Mouse (Mus musculus) lung, embryonic 14.5 days (tissue): ENCODE results near the gene Aldh3a2. TPM values are rescaled to one million over a fixed set of nuclear protein-coding genes. Genes with fewer than 3 reads are reported as not detected.

Source experiments
- ATAC-seq: fragments of 200-750 bp; cut with Nextera tagmentation; 2 replicates; pipeline ENCODE4 v1.8.0; 2017; ENCODE audit warnings: mild to moderate bottlenecking, moderate TSS enrichment, moderate library complexity; ENCODE audit not compliant: insufficient read depth
- DNase-seq: peaks from one replicate; pipeline ENCODE4 v3.0.0-alpha.2; 2015
- H3K27ac ChIP-seq: fragments of 300-500 bp; sonication (generic); 2 replicates; pipeline ENCODE4 v1.5.1; 2014; ENCODE audit warnings: low read depth, mild to moderate bottlenecking, moderate library complexity
- H3K27me3 ChIP-seq: fragments of 300-500 bp; sonication (generic); 2 replicates; pipeline ENCODE4 v1.6.1; 2014; ENCODE audit warnings: low read length, control low read depth; ENCODE audit not compliant: insufficient read depth
- H3K36me3 ChIP-seq: fragments of 300-500 bp; sonication (generic); 2 replicates; pipeline ENCODE4 v1.6.1; 2014; ENCODE audit warnings: control low read depth; ENCODE audit not compliant: insufficient read depth
- H3K4me1 ChIP-seq: fragments of 300-500 bp; sonication (generic); 2 replicates; pipeline ENCODE4 v1.6.1; 2014; ENCODE audit warnings: antibody characterized with exemption, control low read depth; ENCODE audit not compliant: insufficient read depth
- H3K4me2 ChIP-seq: fragments of 300-500 bp; sonication (generic); 2 replicates; pipeline ENCODE4 v1.6.1; 2014; ENCODE audit warnings: mild to moderate bottlenecking
- H3K4me3 ChIP-seq: fragments of 300-500 bp; sonication (generic); 2 replicates; pipeline ENCODE4 v1.5.1; 2014; ENCODE audit warnings: low read depth, low read length
- H3K9ac ChIP-seq: fragments of 300-500 bp; sonication (generic); 2 replicates; pipeline ENCODE4 v1.6.1; 2014
- H3K9me3 ChIP-seq: fragments of 300-500 bp; sonication (generic); 2 replicates; pipeline ENCODE4 v1.6.1; 2016; ENCODE audit warnings: low read depth, low read length, control low read depth
- CTCF ChIP-seq: IDR thresholded peaks from 2 replicates; pipeline ENCODE4 v1.5.1; 2016; ENCODE audit warnings: antibody characterized with exemption, low read depth
- WGBS: fragments of 180-500 bp; shearing (Covaris S2); extraction: QIAGEN DNeasy Blood & Tissue Kit; methylation state at CpG from one replicate; pipeline ENCODE4 v1.1.7; 2014; 5-methylcytosine and 5-hydroxymethylcytosine counted together
- polyA plus RNA-seq: library from polyadenylated mRNA; unstranded; fragments of >200 nt; fragmentation: Nextera tagmentation; extraction: Ambion mirVana; gene quantifications from 2 replicates; pipeline ENCODE4 v1.2.1, GENCODE M21; 2014

Gene Aldh3a2
- polyA plus RNA-seq, 1 experiment from 2014 or later, result 37.6 TPM

- Histone ChIP-seq H3K27ac (no peak overlapping the region), H3K36me3 (no peaks in the 10 kb centered on the region), H3K4me1 (no peaks in the 10 kb centered on the region), H3K9me3 (no peaks in the 10 kb centered on the region), H3K4me3 (no peak overlapping the region), H3K27me3 (no peaks in the 10 kb centered on the region), H3K9ac (no peak overlapping the region), H3K4me2 (no peak overlapping the region)
- DNase-seq (no peak), ATAC-seq (no peak)
- TF ChIP-seq CTCF, result no peak
- WGBS, result 79% methylated on average over 8 of the region's 8 CpGs
Measured at GRCm38 (mm10) chr11:61227816-61228215, 39.4 kb downstream of the Aldh3a2 start.

- no peak overlapping the region for H3K4me2 ChIP-seq
- DNase-seq, result peak; percentile 69
- TF ChIP-seq CTCF, result no peak
- 52% methylated on average over 6 of the region's 6 CpGs for WGBS
- no peaks in the 10 kb centered on the region for H3K36me3 ChIP-seq
- peak; percentile 70 for ATAC-seq
- no peaks in the 10 kb centered on the region for H3K27me3 ChIP-seq
- H3K9me3 ChIP-seq, result no peaks in the 10 kb centered on the region
- H3K4me3 ChIP-seq, result no peak overlapping the region
- no peak overlapping the region for H3K9ac ChIP-seq
- H3K27ac ChIP-seq, result no peak overlapping the region; the same call in 1 of the 2 replicates
- H3K4me1 ChIP-seq, result no peaks in the 10 kb centered on the region
Measured at GRCm38 (mm10) chr11:61225941-61226412, 41.3 kb downstream of the Aldh3a2 start.

- ATAC-seq (no peak), DNase-seq (no peak)
- no peak overlapping the region for H3K4me3 ChIP-seq
- 63% methylated on average over 4 of the region's 4 CpGs for WGBS
- H3K4me1 ChIP-seq, result no peaks in the 10 kb centered on the region
- no peak overlapping the region for H3K9ac ChIP-seq
- no peaks in the 10 kb centered on the region for H3K36me3 ChIP-seq
- H3K4me2 ChIP-seq, result no peak overlapping the region
- no peaks in the 10 kb centered on the region for H3K9me3 ChIP-seq
- TF ChIP-seq CTCF, result no peak
- H3K27ac ChIP-seq, result no peak overlapping the region
- no peaks in the 10 kb centered on the region for H3K27me3 ChIP-seq
Measured at GRCm38 (mm10) chr11:61225511-61225910, 41.8 kb downstream of the Aldh3a2 start.

GRCm38 (mm10) chr11:61224907-61225306, 42.4 kb downstream of the Aldh3a2 start:
- Histone ChIP-seq H3K36me3 (no peaks in the 10 kb centered on the region), H3K4me1 (no peaks in the 10 kb centered on the region), H3K9ac (no peak overlapping the region), H3K27ac (no peak overlapping the region), H3K9me3 (no peaks in the 10 kb centered on the region), H3K4me3 (no peak overlapping the region), H3K4me2 (no peak overlapping the region), H3K27me3 (no peaks in the 10 kb centered on the region)
- TF ChIP-seq CTCF, result no peak
- no peak for DNase-seq
- ATAC-seq, result no peak
- 92% methylated on average over 10 of the region's 10 CpGs for WGBS

GRCm38 (mm10) chr11:61224234-61224744, 43.0 kb downstream of the Aldh3a2 start:
- H3K4me2 ChIP-seq, result no peak overlapping the region

GRCm38 (mm10) chr11:61222971-61223745, 44.1 kb downstream of the Aldh3a2 start:
- Histone ChIP-seq H3K36me3 (no peaks in the 10 kb centered on the region), H3K27me3 (no peaks in the 10 kb centered on the region), H3K4me1 (no peaks in the 10 kb centered on the region), H3K4me3 (no peak overlapping the region), H3K9ac (no peak overlapping the region), H3K4me2 (no peak overlapping the region), H3K9me3 (no peaks in the 10 kb centered on the region), H3K27ac (no peak overlapping the region)
- 87% methylated on average over 9 of the region's 9 CpGs for whole genome bisulfite sequencing
- no peak for TF ChIP-seq CTCF
- no peak for ATAC-seq
- no peak for DNase-seq

More at GRCm38 (mm10) chr11:61224234-61224744, 43.0 kb downstream of the Aldh3a2 start:
- H3K4me3 ChIP-seq, result no peak overlapping the region
- no peaks in the 10 kb centered on the region for H3K36me3 ChIP-seq
- DNase-seq (no peak), ATAC-seq (no peak)
- H3K27me3 ChIP-seq, result no peaks in the 10 kb centered on the region
- H3K27ac ChIP-seq, result no peak overlapping the region
- no peak for TF ChIP-seq CTCF
- no peaks in the 10 kb centered on the region for H3K9me3 ChIP-seq
- WGBS, result 57% methylated on average over 6 of the region's 6 CpGs
- H3K9ac ChIP-seq, result no peak overlapping the region
- H3K4me1 ChIP-seq, result no peaks in the 10 kb centered on the region

GRCm38 (mm10) chr11:61222007-61222406, 45.3 kb downstream of the Aldh3a2 start:
- no peaks in the 10 kb centered on the region for H3K9me3 ChIP-seq

More at GRCm38 (mm10) chr11:61222007-61222406, 45.3 kb downstream of the Aldh3a2 start:
- no peak overlapping the region for H3K27ac ChIP-seq
- H3K27me3 ChIP-seq, result no peaks in the 10 kb centered on the region
- ATAC-seq, result no peak
- no peak overlapping the region for H3K9ac ChIP-seq
- H3K4me2 ChIP-seq, result no peak overlapping the region
- no peak for TF ChIP-seq CTCF
- H3K4me1 ChIP-seq, result no peaks in the 10 kb centered on the region
- no peak overlapping the region for H3K4me3 ChIP-seq
- WGBS, result 81% methylated on average over 1 of the region's 1 CpGs
- DNase-seq, result no peak
- no peaks in the 10 kb centered on the region for H3K36me3 ChIP-seq
